Mouse (Mus musculus): ENCODE results near the gene Zbtb43. TPM values are rescaled to one million over a fixed set of nuclear protein-coding genes. Genes with fewer than 3 reads are reported as not detected.

Zbtb43 gene
- total and polyA plus RNA-seq, 3 experiments = 8.5 to 10.9 (median 8.9) TPM

GRCm38 (mm10) chr2:33451038-33451978, 17.1 kb downstream of the Zbtb43 start:
- no peak overlapping the region for H3K4me2 ChIP-seq (ENCODE audit: insufficient read depth, low read depth, poor library complexity, severe bottlenecking)
- no peaks in the 10 kb centered on the region for H3K9me3 ChIP-seq (replicated peaks; ENCODE audit: low read length)
- no peak overlapping the region for H3K4me3 ChIP-seq (replicated peaks in 1 of 3; ENCODE audit: low read depth in 2 of 3, low read length in 2 of 3, poor library complexity in 1 of 3)
- no peaks in the 10 kb centered on the region; the same call in 1 of the 2 replicates for H3K79me2 ChIP-seq (replicated peaks; ENCODE audit: control insufficient read depth, extremely low read depth, insufficient read depth, poor library complexity, severe bottlenecking)
- H3K27ac ChIP-seq (ENCODE audit: insufficient read depth, low read depth) = no peak overlapping the region
- H3K4me1 ChIP-seq (ENCODE audit: control insufficient read depth in 1 of 2, insufficient read depth in 2 of 2) = peaks cover 0 to 37% of the 10 kb centered on the region in 2 experiments; a peak in 3 of 4 replicates
- no peak for DNase-seq (ENCODE audit: extremely low read depth)
- H3K27me3 ChIP-seq (replicated peaks) = no peaks in the 10 kb centered on the region
- peaks cover 52 to 86% of the 10 kb centered on the region in 2 experiments for H3K36me3 ChIP-seq (replicated peaks in 1 of 2; ENCODE audit: control insufficient read depth in 1 of 2, insufficient read depth in 1 of 2, low read length in 1 of 2)
- H3K9ac ChIP-seq (ENCODE audit: insufficient read depth, low read depth) = no peak overlapping the region
- no peak for TF ChIP-seq MXI1 (IDR thresholded peaks at IDR 0.05; ENCODE audit: low read depth, low read length)
- no peak for TF ChIP-seq EP300 (IDR thresholded peaks at IDR 0.05; ENCODE audit: low read length)
- no peak for TF ChIP-seq HCFC1 (IDR thresholded peaks at IDR 0.05; ENCODE audit: low read depth, low read length)
- TF ChIP-seq E2F4 (IDR thresholded peaks at IDR 0.05; ENCODE audit: insufficient replicate concordance, low read depth, low read length) = no peak
- TF ChIP-seq ZNF384 (IDR thresholded peaks at IDR 0.05; ENCODE audit: low read depth, low read length) = no peak
- TF ChIP-seq MAX (IDR thresholded peaks at IDR 0.05; ENCODE audit: low read length) = no peak
- TF ChIP-seq CTCF (conservative IDR thresholded peaks at IDR 0.05 in 1 of 2, IDR thresholded peaks at IDR 0.05 in 1 of 2; ENCODE audit: low read depth in 2 of 2, low read length in 2 of 2) = no peak
- TF ChIP-seq NELFE (IDR thresholded peaks at IDR 0.05; ENCODE audit: low read depth, low read length) = no peak
- TF ChIP-seq MAFK (IDR thresholded peaks at IDR 0.05; ENCODE audit: insufficient replicate concordance, low read length) = no peak
- TF ChIP-seq SMC3 (IDR thresholded peaks at IDR 0.05; ENCODE audit: low read depth, low read length) = no peak
- TF ChIP-seq RCOR1 (conservative IDR thresholded peaks at IDR 0.05; ENCODE audit: low read depth, low read length) = no peak
- TF ChIP-seq USF1 (IDR thresholded peaks at IDR 0.05; ENCODE audit: low read depth, low read length) = no peak
- TF ChIP-seq USF2 (conservative IDR thresholded peaks at IDR 0.05; ENCODE audit: low read depth, low read length) = no peak
- no peak for TF ChIP-seq IRF4 (IDR thresholded peaks at IDR 0.05; ENCODE audit: low read depth, low read length)
- dilution Hi-C loops (cut with MboI; ENCODE audit: extremely low pct_ligation_motif_present, extremely low pct_unique_long_range_greater_than_20kb, low sequenced_read_pairs) = no loop called here
- in situ Hi-C loops (cut with MboI; ENCODE audit: low pct_ligation_motif_present, low pct_unique_long_range_greater_than_20kb, low sequenced_read_pairs) = no loop called here

- in situ Hi-C loops (cut with MboI; ENCODE audit: low pct_ligation_motif_present, low pct_unique_long_range_greater_than_20kb, low sequenced_read_pairs) (no loop called here), dilution Hi-C loops (cut with MboI; ENCODE audit: extremely low pct_ligation_motif_present, extremely low pct_unique_long_range_greater_than_20kb, low sequenced_read_pairs) (no loop called here)
- Histone ChIP-seq H3K9me3 (replicated peaks; ENCODE audit: low read length) (no peaks in the 10 kb centered on the region), H3K27ac (ENCODE audit: insufficient read depth, low read depth) (no peak overlapping the region), H3K4me2 (ENCODE audit: insufficient read depth, low read depth, poor library complexity, severe bottlenecking) (no peak overlapping the region), H3K4me3 (replicated peaks in 1 of 3; ENCODE audit: low read depth in 2 of 3, low read length in 2 of 3, poor library complexity in 1 of 3) (no peak overlapping the region), H3K79me2 (replicated peaks; ENCODE audit: control insufficient read depth, extremely low read depth, insufficient read depth, poor library complexity, severe bottlenecking) (no peaks in the 10 kb centered on the region; the same call in 1 of the 2 replicates), H3K9ac (ENCODE audit: insufficient read depth, low read depth) (no peak overlapping the region), H3K27me3 (replicated peaks) (no peaks in the 10 kb centered on the region), H3K4me1 (ENCODE audit: control insufficient read depth in 1 of 2, insufficient read depth in 2 of 2) (peaks cover 0 to 33% of the 10 kb centered on the region in 2 experiments; a peak in 3 of 4 replicates), H3K36me3 (replicated peaks in 1 of 2; ENCODE audit: control insufficient read depth in 1 of 2, insufficient read depth in 1 of 2, low read length in 1 of 2) (peaks cover 43 to 67% of the 10 kb centered on the region in 2 experiments)
- TF ChIP-seq POLR2A (IDR thresholded peaks at IDR 0.05; ENCODE audit: low read depth, low read length) (no peak), CTCF (conservative IDR thresholded peaks at IDR 0.05 in 1 of 2, IDR thresholded peaks at IDR 0.05 in 1 of 2; ENCODE audit: low read depth in 2 of 2, low read length in 2 of 2) (no peak), ZKSCAN1 (IDR thresholded peaks at IDR 0.05; ENCODE audit: borderline replicate concordance, low read depth, low read length) (no peak), ZC3H11A (IDR thresholded peaks at IDR 0.05; ENCODE audit: low read depth, low read length) (no peak), CHD1 (IDR thresholded peaks at IDR 0.05; ENCODE audit: low read depth, low read length) (no peak)
- no peak for DNase-seq (ENCODE audit: extremely low read depth)
Observed at GRCm38 (mm10) chr2:33449119-33449873, 19.1 kb downstream of the Zbtb43 start.
